Mouse (Mus musculus): ENCODE data around the gene Rab8b.
A peak's percentile ranks its signal among the peaks of the same experiment; 100 is the strongest.

Gene Rab8b

GRCm38 (mm10) chr9:66919382-66919971, at the start of gene Rab8b:
Rab8b (minus strand) TSS chr9:66919687.
- DNase-seq (ENCODE audit: low read depth, low spot score), result peak; percentile 98

- DNase-seq (ENCODE audit: low read depth, low spot score), result no peak
Observed at GRCm38 (mm10) chr9:66967492-66967891, 48.0 kb upstream of the Rab8b start.

- DNase-seq (ENCODE audit: low read depth, low spot score), result no peak
Observed at GRCm38 (mm10) chr9:66961478-66961877, 42.0 kb upstream of the Rab8b start.

DNA sequence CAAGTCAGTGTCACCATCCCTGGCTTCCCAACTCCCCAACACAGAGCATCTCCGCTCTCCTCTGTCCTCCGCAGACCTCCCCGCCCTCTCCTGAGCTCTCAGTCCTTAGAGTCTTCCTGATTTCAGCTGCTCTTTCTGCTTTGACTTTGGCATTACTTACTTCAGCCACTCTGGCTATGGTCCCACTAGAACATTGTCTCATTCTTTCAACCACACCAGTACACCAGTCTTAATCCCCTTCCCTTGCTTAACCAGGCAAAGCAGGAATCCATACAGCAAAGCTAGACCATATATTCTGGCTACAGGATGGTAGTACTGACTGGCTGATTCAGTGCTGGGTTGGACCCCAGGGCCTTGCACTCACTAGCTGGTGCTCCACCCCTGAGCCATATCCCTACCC, 38.0 kb upstream of the Rab8b start:
- no peak for DNase-seq (ENCODE audit: low read depth, low spot score)

- DNase-seq (ENCODE audit: low read depth, low spot score), result no peak
Observed at GRCm38 (mm10) chr9:66952886-66953285, 33.4 kb upstream of the Rab8b start.

GRCm38 (mm10) chr9:66952321-66952720, 32.8 kb upstream of the Rab8b start:
- DNase-seq (ENCODE audit: low read depth, low spot score), result no peak

- no peak for DNase-seq (ENCODE audit: low read depth, low spot score)
Observed at GRCm38 (mm10) chr9:66948536-66948935, 29.0 kb upstream of the Rab8b start.

DNA sequence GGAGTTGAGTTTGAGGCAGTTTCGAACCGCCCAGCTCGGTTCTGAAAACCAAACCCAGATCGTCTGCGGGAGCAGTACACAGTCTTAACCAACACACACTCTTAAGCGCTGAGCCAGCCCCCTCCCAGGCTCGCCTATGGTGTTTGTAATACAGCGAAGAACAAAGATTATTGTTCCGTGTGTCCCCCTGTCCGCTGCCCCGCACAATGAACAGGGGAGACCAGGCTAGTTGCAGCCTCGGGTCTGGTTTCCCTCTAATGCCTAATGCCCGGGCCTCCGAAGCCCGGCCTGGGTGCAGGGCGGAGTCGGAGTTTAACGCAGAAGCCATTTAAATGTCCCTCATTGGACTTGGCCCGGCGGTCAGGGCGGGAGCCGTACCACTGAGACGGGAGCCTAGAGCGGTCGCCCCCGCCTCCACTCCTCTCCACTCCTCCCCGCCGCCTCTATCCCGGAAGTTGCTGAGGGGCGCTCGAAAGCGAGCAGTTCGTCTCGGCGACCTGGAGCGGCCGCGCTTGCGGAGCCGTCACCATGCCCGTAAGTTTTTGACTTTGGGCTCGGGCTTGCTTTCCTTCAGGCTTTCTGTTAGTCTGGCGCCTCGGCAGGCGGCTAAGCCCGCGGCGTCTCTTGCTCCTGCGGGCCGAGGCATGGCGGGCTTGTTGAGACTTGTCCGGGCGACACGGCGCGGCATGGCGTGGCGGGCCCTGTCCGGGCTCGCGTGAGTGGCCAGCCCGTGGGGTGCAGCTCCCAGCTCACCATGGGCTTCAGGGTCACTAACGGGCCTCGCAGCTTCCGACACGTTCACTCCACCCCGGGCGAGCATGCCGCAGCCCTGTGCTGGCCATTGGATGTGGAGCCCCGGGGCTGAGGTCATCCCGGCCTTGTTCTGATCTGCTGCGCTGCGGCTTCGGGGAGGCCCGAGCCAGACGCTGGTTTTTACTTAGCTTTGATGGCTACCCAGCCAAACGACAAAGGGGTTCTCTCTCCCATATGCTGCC, 26.5 kb upstream of the Rab8b start, which contains the start of gene Rps27l:
Gene Rps27l (plus strand): TSS at position 440 of the 995 bp plus-strand sequence.
- peak; percentile 97 for DNase-seq (ENCODE audit: low read depth, low spot score)

DNA sequence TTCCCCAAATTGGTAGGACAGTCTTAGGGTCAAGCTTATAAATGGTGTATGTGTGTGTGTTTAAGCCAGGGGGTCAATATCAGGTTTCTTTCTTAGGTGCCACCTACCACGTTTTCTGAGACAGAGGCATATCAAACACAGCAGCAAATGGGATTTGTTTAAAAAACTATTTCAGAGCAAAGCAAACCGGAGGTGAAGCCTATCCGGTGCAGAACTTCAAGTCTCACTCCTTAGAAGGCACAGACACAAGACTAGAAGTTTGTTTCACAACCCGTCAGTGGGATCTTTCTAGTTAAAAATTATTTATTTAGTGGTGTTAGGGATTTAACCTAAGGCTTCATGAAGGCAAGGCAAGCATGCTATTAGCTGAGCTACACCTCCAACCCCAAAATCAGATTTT, 25.7 kb upstream of the Rab8b start:
- DNase-seq (ENCODE audit: low read depth, low spot score), result no peak

DNA sequence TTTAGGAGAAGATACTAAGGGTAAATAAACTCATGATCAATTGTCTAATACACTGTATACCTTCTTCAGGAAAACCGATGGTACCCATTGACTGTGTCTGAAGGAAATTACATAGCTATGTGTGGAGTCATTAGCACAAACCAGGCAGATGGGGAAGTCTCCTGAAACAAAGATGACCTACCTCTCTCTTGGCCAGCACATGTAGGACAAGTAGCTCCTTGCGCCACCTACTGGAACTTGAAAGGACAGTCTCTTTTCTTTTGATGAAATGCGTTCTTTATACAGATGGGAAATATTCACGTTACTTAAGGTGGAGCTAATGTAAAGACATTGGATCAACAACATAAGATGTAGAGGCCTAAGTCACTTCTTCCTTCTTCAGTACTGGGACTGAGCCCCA, 19.3 kb upstream of the Rab8b start:
- DNase-seq (ENCODE audit: low read depth, low spot score), result peak; percentile 81

DNA sequence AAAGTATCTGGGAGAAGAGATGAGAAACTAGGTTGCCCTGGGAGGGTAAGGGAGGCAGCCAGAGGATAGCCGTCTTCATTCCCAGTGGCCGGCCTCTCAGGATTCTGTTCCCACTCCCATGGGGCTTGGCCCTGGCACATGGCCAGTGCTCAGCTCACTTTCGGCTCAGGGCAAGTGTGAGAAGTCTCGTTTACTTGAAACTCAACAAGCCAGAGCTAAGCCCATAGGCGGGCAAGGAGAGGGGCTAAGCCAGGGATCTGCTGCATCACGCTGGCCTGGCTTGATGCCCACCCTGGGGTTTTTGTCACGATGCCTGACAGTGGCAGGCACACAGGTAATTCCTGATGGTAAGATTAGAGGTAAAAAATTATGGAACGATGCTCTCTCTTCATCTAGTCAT, 18.0 kb upstream of the Rab8b start:
- DNase-seq (ENCODE audit: low read depth, low spot score), result no peak

DNA sequence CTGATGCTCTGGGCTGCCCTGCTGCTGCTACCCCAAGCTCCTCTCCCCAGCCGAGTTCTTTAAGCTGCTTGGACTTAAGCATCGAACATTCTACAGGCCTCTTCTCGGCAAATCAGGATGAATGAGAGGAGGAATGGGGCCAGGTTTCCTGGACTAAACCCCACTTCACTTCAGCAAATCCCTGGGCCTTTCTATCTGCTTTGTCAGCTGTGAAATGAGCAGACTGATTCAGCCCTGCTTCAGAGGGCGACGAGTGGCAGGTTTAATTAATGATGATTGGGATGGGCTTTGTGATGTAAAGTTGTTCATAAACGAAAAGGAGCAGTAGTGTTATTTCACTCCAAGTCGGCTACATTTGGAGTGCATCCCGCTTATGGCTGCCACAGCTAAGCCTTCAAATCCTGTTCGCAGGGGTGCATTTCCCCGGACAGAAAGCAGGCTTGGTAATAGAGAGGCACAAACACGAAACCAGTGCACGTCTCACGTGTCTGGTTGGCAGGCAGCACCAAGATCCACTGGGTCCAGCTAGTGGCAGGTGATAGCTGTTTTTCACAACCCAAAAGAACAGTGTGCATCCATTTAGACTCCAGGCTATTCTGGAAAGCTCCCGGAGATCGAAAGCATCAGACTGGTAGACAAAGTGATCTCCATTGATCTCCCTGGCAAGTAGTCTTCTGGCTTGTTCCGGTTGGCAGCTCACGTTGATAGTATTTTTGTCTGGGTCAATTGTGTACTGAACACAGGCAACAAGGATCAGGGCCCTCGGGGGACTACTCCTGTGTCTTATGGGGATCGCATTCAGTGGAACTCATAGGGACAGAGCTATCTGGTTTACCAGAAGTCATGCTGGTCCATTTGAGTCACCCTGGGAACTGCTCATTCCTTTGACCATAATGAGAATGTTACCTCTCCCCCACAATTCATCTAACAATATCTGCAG, 14.7 kb upstream of the Rab8b start:
- no peak for DNase-seq (ENCODE audit: low read depth, low spot score)

- peak; percentile 73 for DNase-seq (ENCODE audit: low read depth, low spot score)
Observed at GRCm38 (mm10) chr9:66930351-66930750, 10.9 kb upstream of the Rab8b start.

- DNase-seq (ENCODE audit: low read depth, low spot score), result no peak
Observed at GRCm38 (mm10) chr9:66927696-66928402, 8.4 kb upstream of the Rab8b start.

GRCm38 (mm10) chr9:66925853-66926252, 6.4 kb upstream of the Rab8b start:
- no peak for DNase-seq (ENCODE audit: low read depth, low spot score)

DNA sequence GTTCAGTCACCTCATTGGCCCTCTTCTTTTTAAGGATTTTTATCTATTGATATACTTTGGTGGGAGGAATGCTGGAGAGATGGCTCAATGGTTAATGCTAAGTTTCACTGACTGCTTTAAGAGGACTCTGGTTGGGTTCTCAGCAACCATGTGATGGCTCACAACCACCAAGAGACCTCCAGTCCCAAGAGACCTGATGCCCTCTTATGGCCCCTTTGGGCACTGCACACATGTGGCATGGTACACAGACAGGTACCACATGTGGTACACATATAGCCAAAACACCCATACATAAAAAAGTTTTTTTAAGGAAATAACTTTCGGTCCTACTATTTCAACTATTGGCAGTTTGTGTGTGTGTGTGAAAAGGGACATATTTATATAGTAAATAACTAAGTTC, 2.6 kb upstream of the Rab8b start:
- no peak for DNase-seq (ENCODE audit: low read depth, low spot score)

DNA sequence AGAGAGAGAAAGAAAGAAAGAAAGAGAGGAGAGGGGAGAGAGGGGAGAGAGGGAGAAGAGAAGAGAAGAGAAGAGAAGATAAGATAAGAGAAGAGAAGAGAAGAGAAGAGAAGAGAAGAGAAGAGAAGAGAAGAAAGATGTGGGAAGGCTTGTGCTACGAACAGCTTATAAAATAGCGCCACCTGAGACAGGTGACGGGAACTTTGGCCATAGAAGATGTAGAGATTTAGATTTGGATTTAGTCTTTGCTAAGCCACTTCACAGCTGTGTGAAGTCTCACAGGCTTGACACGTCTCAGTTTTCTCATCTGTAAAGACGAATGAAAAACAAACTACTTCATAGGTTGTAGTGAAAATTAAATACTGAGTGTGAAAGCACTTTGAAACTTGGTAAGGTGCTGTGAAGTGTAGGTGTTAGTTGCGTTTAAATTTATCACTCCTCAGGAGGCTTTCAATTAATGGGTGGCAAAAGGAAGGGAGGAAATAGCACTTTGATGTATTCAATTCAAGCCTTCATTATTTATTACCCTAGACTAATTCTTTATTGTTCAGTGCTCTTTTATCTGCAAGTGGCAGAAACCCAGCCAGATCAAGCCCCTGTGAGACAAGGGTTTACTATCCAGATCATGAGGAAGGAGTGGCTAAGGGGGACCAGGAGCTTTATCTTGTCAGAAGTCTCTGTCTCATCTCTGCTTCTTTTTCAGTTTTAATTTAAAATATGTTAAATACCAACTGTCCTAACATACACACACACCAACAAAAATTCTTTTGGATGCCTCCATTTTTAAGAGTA, 1.2 kb upstream of the Rab8b start:
- DNase-seq (ENCODE audit: low read depth, low spot score), result peak; percentile 58

DNA sequence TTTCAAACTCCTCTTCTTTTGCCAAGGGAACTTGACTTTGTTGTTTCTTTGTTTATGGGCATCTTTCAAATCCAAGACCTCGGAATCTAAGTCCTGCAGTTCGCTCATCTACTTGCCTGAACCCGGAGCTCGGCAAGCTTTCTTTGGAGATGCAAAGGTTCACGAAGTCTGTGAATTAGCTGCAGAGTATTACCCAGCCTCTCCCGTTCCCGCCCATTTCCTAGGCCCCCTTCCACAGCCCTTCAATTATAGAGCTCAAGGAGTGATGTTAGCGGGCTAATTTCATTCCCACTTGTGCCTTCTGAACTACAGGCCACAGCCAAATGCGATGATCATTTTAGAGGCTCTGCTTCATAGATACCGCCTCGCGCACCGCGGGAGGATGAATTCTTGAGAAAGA, 494 bp upstream of the Rab8b start:
- DNase-seq (ENCODE audit: low read depth, low spot score), result no peak

DNA sequence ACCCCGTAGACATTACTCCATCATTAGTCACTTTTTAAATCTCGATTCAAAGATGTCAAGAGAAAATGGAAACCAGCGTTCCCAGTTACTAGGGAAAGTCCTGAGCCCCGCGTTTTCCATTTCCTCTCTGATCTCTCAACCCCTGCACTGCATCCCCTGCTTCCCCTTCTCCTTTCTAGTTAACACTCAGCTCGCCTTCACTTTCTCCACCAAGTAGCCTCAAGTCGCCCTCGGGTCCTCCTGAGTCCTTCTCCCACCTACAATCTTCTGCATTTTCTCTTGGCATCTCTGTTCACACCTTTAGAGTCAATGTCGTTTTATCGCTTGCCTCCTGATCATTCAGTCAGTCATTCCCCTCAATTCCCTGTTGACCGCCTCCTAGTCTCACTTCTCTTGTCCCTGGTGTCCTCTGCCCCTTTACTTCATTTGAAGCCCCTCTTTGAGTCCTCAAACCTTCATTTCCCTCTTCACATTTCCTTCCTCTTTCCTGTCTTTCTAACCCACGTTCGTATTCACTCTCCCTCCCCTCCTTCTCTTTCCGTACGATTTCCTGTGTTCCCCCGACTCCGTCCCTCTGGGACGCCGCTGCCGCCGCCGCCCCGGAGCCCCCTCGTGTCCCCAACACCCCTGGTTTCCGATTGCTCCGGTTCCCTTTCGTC, 686 bp downstream of the Rab8b start:
- DNase-seq (ENCODE audit: low read depth, low spot score), result no peak

GRCm38 (mm10) chr9:66917892-66918255, 1.6 kb downstream of the Rab8b start:
- DNase-seq (ENCODE audit: low read depth, low spot score), result peak; percentile 23

All from A20 (cell line).